Mouse (Mus musculus): Measurements from ENCODE around the gene Gm8050. TPM values are rescaled to one million over a fixed set of nuclear protein-coding genes. Genes with fewer than 3 reads are reported as not detected.
"Not testable (repeated sequence)": the region's sequence is repeated elsewhere in the genome, so short reads cannot be mapped to it uniquely, and the experiment has no call there.

Gm8050 gene
- not detected in 2 replicates for polyA plus RNA-seq (2015; fragmentation: Nextera tagmentation; extraction: Ambion mirVana)

DNA sequence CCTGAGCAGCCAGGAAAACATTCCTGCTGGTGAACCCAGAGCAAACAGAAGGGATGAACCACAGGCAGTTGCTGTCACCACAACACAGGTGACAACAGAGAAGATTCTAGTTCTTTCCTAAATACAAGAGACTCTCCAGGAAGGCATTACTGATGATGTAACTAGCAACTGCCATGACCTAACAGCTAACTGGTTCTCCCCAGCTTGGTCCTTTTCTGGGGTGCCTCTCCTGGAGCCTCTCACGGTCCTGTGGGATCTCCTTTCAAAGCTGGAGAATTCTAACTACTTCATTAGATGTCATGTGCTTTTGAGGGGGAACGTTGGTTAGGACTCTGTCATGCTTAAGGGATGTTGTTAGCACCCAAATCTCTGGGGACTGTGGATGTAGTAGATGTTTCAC lies at the start of gene Gm8050:
Gm8050 (minus strand) TSS at position 101 of the 400 bp plus-strand sequence.
- H3K36me3 ChIP-seq (ENCODE audit: control insufficient read depth, insufficient read depth); H3K27ac ChIP-seq (ENCODE audit: low read length); H3K4me1 ChIP-seq (ENCODE audit: control insufficient read depth, insufficient read depth, low read length); H3K9ac ChIP-seq (ENCODE audit: low read length); H3K4me2 ChIP-seq (ENCODE audit: low read depth, low read length); H3K4me3 ChIP-seq (ENCODE audit: low read length); ATAC-seq (replicated peaks; ENCODE audit: extremely low read depth, insufficient read depth, low FRiP score); H3K9me3 ChIP-seq (replicated peaks; ENCODE audit: control insufficient read depth, low read length); H3K27me3 ChIP-seq (ENCODE audit: control insufficient read depth, insufficient read depth, low read length): not testable (repeated sequence)
- WGBS: no CpG with 5 or more reads among the region's 2 CpGs

DNA sequence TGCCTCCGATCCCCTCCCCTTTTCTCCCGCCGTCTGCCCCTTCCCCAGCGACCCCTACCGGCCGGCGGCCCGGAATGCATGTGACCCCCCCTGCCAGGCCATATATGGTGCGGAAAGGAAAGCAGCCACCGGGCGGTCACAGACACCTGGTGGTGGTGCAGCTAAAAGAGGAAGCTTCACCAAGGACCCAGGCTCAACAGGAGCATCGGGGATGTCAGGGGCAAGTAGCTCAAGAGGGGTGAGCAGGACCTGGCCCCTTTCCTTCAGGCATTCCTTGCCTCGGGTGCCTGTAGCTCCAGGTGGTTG lies 37.1 kb upstream of the Gm8050 start:
- not testable (repeated sequence) for ATAC-seq (replicated peaks; ENCODE audit: extremely low read depth, insufficient read depth, low FRiP score); H3K4me1 ChIP-seq (ENCODE audit: control insufficient read depth, insufficient read depth, low read length); H3K27me3 ChIP-seq (ENCODE audit: control insufficient read depth, insufficient read depth, low read length); H3K36me3 ChIP-seq (ENCODE audit: control insufficient read depth, insufficient read depth); H3K4me2 ChIP-seq (ENCODE audit: low read depth, low read length); H3K9ac ChIP-seq (ENCODE audit: low read length); H3K27ac ChIP-seq (ENCODE audit: low read length); H3K9me3 ChIP-seq (replicated peaks; ENCODE audit: control insufficient read depth, low read length)
- WGBS: 0% methylated on average over 4 of the region's 13 CpGs
- peak overlapping the region; percentile 47 for H3K4me3 ChIP-seq (ENCODE audit: low read length)

DNA sequence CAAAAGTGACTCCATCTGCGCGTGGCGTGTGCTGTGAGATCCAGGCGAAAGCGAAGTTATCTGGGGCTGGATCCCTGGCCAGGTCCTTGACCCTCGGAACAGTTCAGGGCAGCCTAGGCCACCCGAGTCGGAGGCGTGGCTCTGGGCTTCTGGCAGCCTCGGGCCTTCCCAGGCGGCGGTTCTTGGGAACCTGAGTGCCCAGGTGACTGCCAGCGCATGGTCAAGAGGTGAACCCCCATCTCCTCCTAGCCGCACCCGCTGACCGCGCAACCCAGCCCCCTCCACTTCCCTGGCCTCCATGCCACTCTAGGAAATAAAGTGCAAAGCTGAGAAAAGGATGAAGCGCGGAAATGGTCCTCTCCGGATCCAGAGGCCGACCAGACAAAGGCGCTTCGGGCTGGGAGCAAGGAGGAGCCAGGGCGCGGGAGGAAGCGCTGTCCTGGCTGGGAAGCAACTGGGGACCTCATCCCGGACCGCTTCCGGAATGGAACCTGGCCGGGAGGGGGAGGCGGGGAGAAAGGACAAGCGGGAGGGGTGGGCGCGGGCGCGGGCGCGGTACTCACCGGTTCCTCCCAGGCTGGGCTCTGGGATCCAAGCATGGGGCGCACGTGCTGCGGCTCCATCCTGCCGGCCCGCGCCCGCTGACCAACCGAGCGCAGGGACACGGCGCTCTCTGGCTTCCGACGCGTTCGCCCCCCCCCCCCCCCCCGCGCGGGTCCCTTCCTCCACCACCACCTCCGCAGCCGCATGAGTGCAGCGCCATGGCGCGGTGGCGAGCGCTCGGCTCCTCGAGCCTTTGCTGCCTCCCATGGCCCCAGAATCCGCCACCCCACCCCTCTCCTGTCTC lies 36.6 kb upstream of the Gm8050 start:
- 0% methylated on average over 31 of the region's 67 CpGs for WGBS
- H3K9ac ChIP-seq (ENCODE audit: low read length): peak overlapping the region; percentile 50
- H3K27ac ChIP-seq (ENCODE audit: low read length): not testable (repeated sequence)

DNA sequence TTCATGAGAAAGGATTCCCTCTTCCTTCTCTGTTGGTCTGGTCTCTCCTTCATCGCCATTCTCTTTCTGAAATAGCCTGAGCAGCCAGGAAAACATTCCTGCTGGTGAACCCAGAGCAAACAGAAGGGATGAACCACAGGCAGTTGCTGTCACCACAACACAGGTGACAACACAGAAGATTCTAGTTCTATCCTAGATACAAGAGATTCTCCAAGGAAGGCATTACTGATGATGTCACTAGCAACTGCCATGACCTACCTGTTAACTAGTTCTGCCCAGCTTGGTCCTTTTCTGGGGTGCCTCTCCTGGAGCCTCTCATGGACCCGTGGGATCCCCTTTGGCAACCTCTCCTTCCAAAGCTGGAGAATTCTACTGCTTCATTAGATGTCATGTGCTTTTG lies 22.2 kb upstream of the Gm8050 start, which contains the start of gene Gm3636:
Gm3636 (minus strand) TSS at position 101 of the 400 bp plus-strand sequence.
- not testable (repeated sequence) for H3K27me3 ChIP-seq (ENCODE audit: control insufficient read depth, insufficient read depth, low read length); H3K4me2 ChIP-seq (ENCODE audit: low read depth, low read length); H3K27ac ChIP-seq (ENCODE audit: low read length); H3K36me3 ChIP-seq (ENCODE audit: control insufficient read depth, insufficient read depth); H3K9ac ChIP-seq (ENCODE audit: low read length); H3K9me3 ChIP-seq (replicated peaks; ENCODE audit: control insufficient read depth, low read length); H3K4me1 ChIP-seq (ENCODE audit: control insufficient read depth, insufficient read depth, low read length); ATAC-seq (replicated peaks; ENCODE audit: extremely low read depth, insufficient read depth, low FRiP score); H3K4me3 ChIP-seq (ENCODE audit: low read length)
- no CpG with 5 or more reads among the region's 2 CpGs for WGBS

More for the DNA sequence above, 36.6 kb upstream of the Gm8050 start:
- ATAC-seq (replicated peaks; ENCODE audit: extremely low read depth, insufficient read depth, low FRiP score); H3K9me3 ChIP-seq (replicated peaks; ENCODE audit: control insufficient read depth, low read length); H3K27me3 ChIP-seq (ENCODE audit: control insufficient read depth, insufficient read depth, low read length); H3K36me3 ChIP-seq (ENCODE audit: control insufficient read depth, insufficient read depth); H3K4me1 ChIP-seq (ENCODE audit: control insufficient read depth, insufficient read depth, low read length): not testable (repeated sequence)
- Histone ChIP-seq H3K4me3 (ENCODE audit: low read length) (peak overlapping the region; percentile 47), H3K4me2 (ENCODE audit: low read depth, low read length) (peak overlapping the region; percentile 57)

DNA sequence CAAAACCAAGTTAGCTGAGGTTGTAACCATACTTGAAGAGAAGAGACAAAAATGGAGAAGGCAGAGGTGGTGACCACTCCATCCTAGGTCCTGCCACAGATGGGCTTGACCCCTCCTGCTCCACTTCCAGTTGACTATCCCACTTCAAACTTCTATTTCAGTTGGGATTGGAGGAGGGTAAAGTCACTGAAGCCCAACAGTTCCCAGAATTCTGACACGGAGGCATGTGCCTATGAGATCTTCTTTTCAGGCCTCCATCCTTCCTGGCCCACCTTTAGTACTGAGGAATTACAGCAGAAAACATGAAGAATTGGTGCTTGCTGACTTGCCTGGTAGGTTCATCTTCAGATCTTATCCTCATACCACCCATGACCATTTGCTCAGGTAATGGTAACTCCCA lies 36.0 kb downstream of the Gm8050 start, which contains the start of gene Gm10251:
Gm10251 (minus strand) TSS at position 101 of the 400 bp plus-strand sequence.
- not testable (repeated sequence) for H3K9me3 ChIP-seq (replicated peaks; ENCODE audit: control insufficient read depth, low read length); H3K27ac ChIP-seq (ENCODE audit: low read length); H3K36me3 ChIP-seq (ENCODE audit: control insufficient read depth, insufficient read depth); H3K4me3 ChIP-seq (ENCODE audit: low read length); H3K9ac ChIP-seq (ENCODE audit: low read length); H3K4me1 ChIP-seq (ENCODE audit: control insufficient read depth, insufficient read depth, low read length); ATAC-seq (replicated peaks; ENCODE audit: extremely low read depth, insufficient read depth, low FRiP score); H3K4me2 ChIP-seq (ENCODE audit: low read depth, low read length); H3K27me3 ChIP-seq (ENCODE audit: control insufficient read depth, insufficient read depth, low read length)
- WGBS: no CpG with 5 or more reads among the region's 1 CpGs

Other genes with a start within 250 kb of the Gm8050 start
- not detected in 2 replicates for gene Gm8356, start 183.0 kb downstream of the Gm8050 start, polyA plus RNA-seq (2015; fragmentation: Nextera tagmentation; extraction: Ambion mirVana)
- 0.29 and 0.80 TPM in 2 replicates for gene Gm3629, start 129.6 kb downstream of the Gm8050 start, polyA plus RNA-seq (2015; fragmentation: Nextera tagmentation; extraction: Ambion mirVana)
- gene Gm3460, start 97.8 kb downstream of the Gm8050 start, polyA plus RNA-seq (2015; fragmentation: Nextera tagmentation; extraction: Ambion mirVana): 0.26 TPM in 1 of 2 replicates, not detected in the other
- gene Gm10251, start 36.1 kb downstream of the Gm8050 start, polyA plus RNA-seq (2015; fragmentation: Nextera tagmentation; extraction: Ambion mirVana): not detected in 2 replicates
- gene Gm3636, start 22.1 kb upstream of the Gm8050 start, polyA plus RNA-seq (2015; fragmentation: Nextera tagmentation; extraction: Ambion mirVana): 6.1 and 10.1 TPM in 2 replicates
- gene Gm8362, start 54.2 kb upstream of the Gm8050 start, polyA plus RNA-seq (2015; fragmentation: Nextera tagmentation; extraction: Ambion mirVana): not detected in 2 replicates
- not detected in 2 replicates for gene Gm3642, start 120.1 kb upstream of the Gm8050 start, polyA plus RNA-seq (2015; fragmentation: Nextera tagmentation; extraction: Ambion mirVana)
- 0.56 and 0.67 TPM in 2 replicates for gene Gm3667, start 169.7 kb upstream of the Gm8050 start, polyA plus RNA-seq (2015; fragmentation: Nextera tagmentation; extraction: Ambion mirVana)

Data from heart, embryonic 16.5 days (tissue).